Mouse (Mus musculus): ENCODE results near the gene Tufm. TPM values are rescaled to one million over a fixed set of nuclear protein-coding genes. Genes with fewer than 3 reads are reported as not detected.
A peak's percentile ranks its signal among the peaks of the same experiment; 100 is the strongest.

The Tufm gene
- polyA plus RNA-seq, 1 experiment from 2014 or later, result 158 TPM

GRCm38 (mm10) chr7:126491005-126491404, 3.8 kb downstream of the Tufm start:
- ATAC-seq (replicated peaks; ENCODE audit: insufficient number of reproducible peaks, low FRiP score, low TSS enrichment, low read depth), result no peak
- Histone ChIP-seq H3K9ac (replicated peaks; ENCODE audit: low read length) (no peak overlapping the region), H3K27me3 (ENCODE audit: control insufficient read depth, insufficient read depth, low read length) (no peaks in the 10 kb centered on the region), H3K36me3 (replicated peaks; ENCODE audit: control insufficient read depth, insufficient read depth, low read depth, low read length) (peaks cover 35% of the 10 kb centered on the region), H3K9me3 (replicated peaks; ENCODE audit: control insufficient read depth, low read length) (no peaks in the 10 kb centered on the region), H3K4me1 (ENCODE audit: control insufficient read depth, insufficient read depth, low read length) (no peaks in the 10 kb centered on the region), H3K27ac (replicated peaks; ENCODE audit: low read depth, low read length) (no peak overlapping the region), H3K4me3 (ENCODE audit: low read depth, low read length) (no peak overlapping the region), H3K4me2 (ENCODE audit: low read depth, low read length) (no peak overlapping the region)
- 81% methylated on average over 1 of the region's 1 CpGs for WGBS
- no peak for DNase-seq (ENCODE audit: low spot score)

- 62% methylated on average over 11 of the region's 11 CpGs for WGBS
- ATAC-seq (replicated peaks; ENCODE audit: insufficient number of reproducible peaks, low FRiP score, low TSS enrichment, low read depth) (0 out of 2 replicates have a peak, but pooled peaks have one; percentile 5), DNase-seq (ENCODE audit: low spot score) (no peak)
- Histone ChIP-seq H3K4me2 (ENCODE audit: low read depth, low read length) (no peak overlapping the region), H3K9me3 (replicated peaks; ENCODE audit: control insufficient read depth, low read length) (no peaks in the 10 kb centered on the region), H3K27me3 (ENCODE audit: control insufficient read depth, insufficient read depth, low read length) (no peaks in the 10 kb centered on the region), H3K4me1 (ENCODE audit: control insufficient read depth, insufficient read depth, low read length) (no peaks in the 10 kb centered on the region), H3K36me3 (replicated peaks; ENCODE audit: control insufficient read depth, insufficient read depth, low read depth, low read length) (peaks cover 43% of the 10 kb centered on the region), H3K4me3 (ENCODE audit: low read depth, low read length) (no peak overlapping the region), H3K9ac (replicated peaks; ENCODE audit: low read length) (no peak overlapping the region), H3K27ac (replicated peaks; ENCODE audit: low read depth, low read length) (no peak overlapping the region)
Observed at GRCm38 (mm10) chr7:126491973-126492372, 4.8 kb downstream of the Tufm start.

GRCm38 (mm10) chr7:126494120-126494519, 7.0 kb downstream of the Tufm start:
- Histone ChIP-seq H3K9ac (replicated peaks; ENCODE audit: low read length) (no peak overlapping the region), H3K9me3 (replicated peaks; ENCODE audit: control insufficient read depth, low read length) (no peaks in the 10 kb centered on the region), H3K4me2 (ENCODE audit: low read depth, low read length) (no peak overlapping the region), H3K4me3 (ENCODE audit: low read depth, low read length) (no peak overlapping the region), H3K27ac (replicated peaks; ENCODE audit: low read depth, low read length) (no peak overlapping the region), H3K27me3 (ENCODE audit: control insufficient read depth, insufficient read depth, low read length) (no peaks in the 10 kb centered on the region), H3K4me1 (ENCODE audit: control insufficient read depth, insufficient read depth, low read length) (no peaks in the 10 kb centered on the region), H3K36me3 (replicated peaks; ENCODE audit: control insufficient read depth, insufficient read depth, low read depth, low read length) (peaks cover 47% of the 10 kb centered on the region)
- 87% methylated on average over 6 of the region's 6 CpGs for WGBS
- DNase-seq (ENCODE audit: low spot score), result no peak
- no peak for ATAC-seq (replicated peaks; ENCODE audit: insufficient number of reproducible peaks, low FRiP score, low TSS enrichment, low read depth)

GRCm38 (mm10) chr7:126496475-126496874, 9.3 kb downstream of the Tufm start:
- no peaks in the 10 kb centered on the region for H3K27me3 ChIP-seq (ENCODE audit: control insufficient read depth, insufficient read depth, low read length)
- ATAC-seq (replicated peaks; ENCODE audit: insufficient number of reproducible peaks, low FRiP score, low TSS enrichment, low read depth) (no peak), DNase-seq (ENCODE audit: low spot score) (no peak)
- no peak overlapping the region for H3K4me3 ChIP-seq (ENCODE audit: low read depth, low read length)
- peaks cover 59% of the 10 kb centered on the region for H3K36me3 ChIP-seq (replicated peaks; ENCODE audit: control insufficient read depth, insufficient read depth, low read depth, low read length)
- WGBS, result 92% methylated on average over 5 of the region's 5 CpGs
- H3K4me1 ChIP-seq (ENCODE audit: control insufficient read depth, insufficient read depth, low read length), result no peaks in the 10 kb centered on the region
- no peak overlapping the region for H3K27ac ChIP-seq (replicated peaks; ENCODE audit: low read depth, low read length)
- no peak overlapping the region for H3K9ac ChIP-seq (replicated peaks; ENCODE audit: low read length)
- no peaks in the 10 kb centered on the region for H3K9me3 ChIP-seq (replicated peaks; ENCODE audit: control insufficient read depth, low read length)
- H3K4me2 ChIP-seq (ENCODE audit: low read depth, low read length), result no peak overlapping the region

DNA sequence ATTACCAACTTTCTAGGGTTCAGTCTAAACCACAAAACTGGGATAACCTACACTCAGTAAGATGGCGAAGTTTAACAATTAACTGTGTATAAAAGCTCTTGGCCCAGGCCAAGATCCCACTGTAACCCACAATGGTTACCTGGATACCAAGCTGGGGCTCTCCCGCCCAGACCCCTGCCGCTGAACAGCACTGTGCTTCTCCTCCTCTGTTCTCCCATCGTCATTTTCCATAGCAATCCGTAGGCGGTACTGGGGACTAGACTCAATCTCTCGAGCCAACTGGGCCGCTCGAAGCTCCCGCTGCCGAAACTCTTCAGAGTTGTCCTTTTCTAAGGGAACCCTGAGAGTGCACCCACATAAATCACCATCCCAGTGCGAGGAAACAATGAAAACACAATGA, 10.8 kb downstream of the Tufm start:
- H3K9ac ChIP-seq (replicated peaks; ENCODE audit: low read length), result no peak overlapping the region
- H3K4me3 ChIP-seq (ENCODE audit: low read depth, low read length), result no peak overlapping the region
- WGBS, result 94% methylated on average over 12 of the region's 12 CpGs
- no peak overlapping the region for H3K27ac ChIP-seq (replicated peaks; ENCODE audit: low read depth, low read length)
- H3K4me1 ChIP-seq (ENCODE audit: control insufficient read depth, insufficient read depth, low read length), result no peaks in the 10 kb centered on the region
- ATAC-seq (replicated peaks; ENCODE audit: insufficient number of reproducible peaks, low FRiP score, low TSS enrichment, low read depth) (no peak), DNase-seq (ENCODE audit: low spot score) (no peak)
- H3K9me3 ChIP-seq (replicated peaks; ENCODE audit: control insufficient read depth, low read length), result no peaks in the 10 kb centered on the region
- H3K4me2 ChIP-seq (ENCODE audit: low read depth, low read length), result no peak overlapping the region
- no peaks in the 10 kb centered on the region for H3K27me3 ChIP-seq (ENCODE audit: control insufficient read depth, insufficient read depth, low read length)
- peaks cover 47% of the 10 kb centered on the region for H3K36me3 ChIP-seq (replicated peaks; ENCODE audit: control insufficient read depth, insufficient read depth, low read depth, low read length)

DNA sequence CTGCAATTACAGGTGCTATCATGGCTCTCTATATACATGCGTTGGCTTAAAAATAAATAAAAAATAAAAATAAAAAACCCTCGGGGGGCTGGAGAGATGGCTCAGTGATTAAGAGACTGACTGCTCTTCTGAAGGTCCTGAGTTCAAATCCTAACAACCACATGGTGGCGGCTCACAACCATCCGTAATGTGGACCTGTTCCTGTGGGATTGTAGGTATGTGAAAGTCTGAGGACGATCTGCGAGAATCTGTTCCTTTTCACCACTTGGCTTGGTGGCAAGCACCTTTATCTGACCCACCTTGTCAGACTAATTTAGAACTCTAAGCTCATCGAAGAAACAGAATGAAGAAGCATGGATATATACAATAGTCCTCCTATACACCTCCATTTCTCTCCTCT, 12.3 kb downstream of the Tufm start:
- no peak overlapping the region for H3K4me2 ChIP-seq (ENCODE audit: low read depth, low read length)
- H3K36me3 ChIP-seq (replicated peaks; ENCODE audit: control insufficient read depth, insufficient read depth, low read depth, low read length), result peaks cover 33% of the 10 kb centered on the region
- DNase-seq (ENCODE audit: low spot score), result no peak
- H3K4me1 ChIP-seq (ENCODE audit: control insufficient read depth, insufficient read depth, low read length), result no peaks in the 10 kb centered on the region
- no peak overlapping the region for H3K9ac ChIP-seq (replicated peaks; ENCODE audit: low read length)
- H3K27ac ChIP-seq (replicated peaks; ENCODE audit: low read depth, low read length), result no peak overlapping the region
- no peaks in the 10 kb centered on the region for H3K9me3 ChIP-seq (replicated peaks; ENCODE audit: control insufficient read depth, low read length)
- ATAC-seq (replicated peaks; ENCODE audit: insufficient number of reproducible peaks, low FRiP score, low TSS enrichment, low read depth), result no peak
- no peak overlapping the region for H3K4me3 ChIP-seq (ENCODE audit: low read depth, low read length)
- 95% methylated on average over 7 of the region's 7 CpGs for WGBS
- no peaks in the 10 kb centered on the region for H3K27me3 ChIP-seq (ENCODE audit: control insufficient read depth, insufficient read depth, low read length)

- Histone ChIP-seq H3K27me3 (ENCODE audit: control insufficient read depth, insufficient read depth, low read length) (no peaks in the 10 kb centered on the region), H3K4me3 (ENCODE audit: low read depth, low read length) (peak overlapping the region; percentile 100), H3K9me3 (replicated peaks; ENCODE audit: control insufficient read depth, low read length) (no peaks in the 10 kb centered on the region), H3K4me2 (ENCODE audit: low read depth, low read length) (peak overlapping the region; percentile 60), H3K36me3 (replicated peaks; ENCODE audit: control insufficient read depth, insufficient read depth, low read depth, low read length) (peaks cover 17% of the 10 kb centered on the region), H3K9ac (replicated peaks; ENCODE audit: low read length) (peak overlapping the region; percentile 45), H3K4me1 (ENCODE audit: control insufficient read depth, insufficient read depth, low read length) (no peaks in the 10 kb centered on the region), H3K27ac (replicated peaks; ENCODE audit: low read depth, low read length) (peak overlapping the region; percentile 99)
- no peak; the same call in 1 of the 2 replicates for ATAC-seq (replicated peaks; ENCODE audit: insufficient number of reproducible peaks, low FRiP score, low TSS enrichment, low read depth)
- DNase-seq (ENCODE audit: low spot score), result no peak
- WGBS, result 6% methylated on average over 9 of the region's 9 CpGs
Observed at GRCm38 (mm10) chr7:126501684-126502022, 14.5 kb downstream of the Tufm start.

DNA sequence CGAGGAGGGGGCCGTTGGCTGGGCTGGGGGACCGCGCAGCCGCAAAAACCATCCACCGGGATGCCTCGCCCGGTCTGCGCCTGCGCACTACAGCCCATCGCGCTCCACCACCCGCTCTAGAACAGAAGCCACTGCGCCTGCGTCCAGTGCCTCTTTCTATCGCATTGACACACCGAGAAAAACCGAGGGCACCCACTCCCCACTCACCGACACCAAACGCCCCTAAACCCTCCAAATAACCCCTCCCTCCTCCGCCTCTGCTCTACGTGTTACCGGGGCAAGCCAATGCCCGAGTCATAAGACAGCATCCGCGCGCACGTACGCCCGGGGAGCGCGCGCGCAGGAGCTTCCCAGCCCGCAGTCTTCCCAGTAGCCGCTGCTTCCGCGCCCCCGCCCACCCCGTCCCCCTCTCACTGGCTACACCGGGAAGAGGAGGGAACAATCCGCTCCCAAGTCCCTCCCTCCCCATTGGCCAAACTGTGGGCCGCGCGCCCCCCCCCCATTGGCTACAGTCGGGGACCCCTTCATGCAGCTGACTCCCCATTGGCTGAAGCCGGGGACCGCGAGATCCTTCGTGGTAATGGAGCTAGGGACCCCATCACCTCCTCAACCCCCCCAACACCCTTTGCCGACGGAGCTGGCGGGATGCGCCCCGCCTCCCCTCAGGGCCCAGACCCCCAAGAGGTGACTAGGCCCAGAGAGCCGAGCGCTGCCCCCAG, 15.0 kb downstream of the Tufm start:
- Histone ChIP-seq H3K9me3 (replicated peaks; ENCODE audit: control insufficient read depth, low read length) (no peaks in the 10 kb centered on the region), H3K9ac (replicated peaks; ENCODE audit: low read length) (peak overlapping the region; percentile 100), H3K27me3 (ENCODE audit: control insufficient read depth, insufficient read depth, low read length) (no peaks in the 10 kb centered on the region), H3K36me3 (replicated peaks; ENCODE audit: control insufficient read depth, insufficient read depth, low read depth, low read length) (peaks cover 17% of the 10 kb centered on the region), H3K4me2 (ENCODE audit: low read depth, low read length) (peak overlapping the region; percentile 60), H3K4me1 (ENCODE audit: control insufficient read depth, insufficient read depth, low read length) (no peaks in the 10 kb centered on the region), H3K27ac (replicated peaks; ENCODE audit: low read depth, low read length) (peak overlapping the region; percentile 99), H3K4me3 (ENCODE audit: low read depth, low read length) (peak overlapping the region; percentile 100)
- ATAC-seq (replicated peaks; ENCODE audit: insufficient number of reproducible peaks, low FRiP score, low TSS enrichment, low read depth) (peak; percentile 88), DNase-seq (ENCODE audit: low spot score) (peak; percentile 96)
- WGBS, result under 1% methylated on average over 53 of the region's 57 CpGs

Data from embryonic facial prominence, embryonic 11.5 days (tissue).